Comparison of ENCODE assay signal across 8 mouse cellular contexts in genomic region chr7:3391809-3392208, GRCm38 (mm10). TPM values are rescaled to one million over a fixed set of nuclear protein-coding genes. Genes with fewer than 3 reads are reported as not detected.
A peak's percentile ranks its signal among the peaks of the same experiment; 100 is the strongest.
DNase-seq lines count a peak whose midpoint lies in the region; ATAC-seq and TF ChIP-seq lines count a peak whose summit lies in the region.

No protein-coding gene starts in this region.

- H3K27me3 ChIP-seq in cerebellum, adult 2 months (ENCODE audit: control insufficient read depth, insufficient read depth, low read length) = no peaks in the 10 kb centered on the region
- H3K27me3 ChIP-seq in forebrain, embryonic 12.5 days = no peaks in the 10 kb centered on the region
- H3K27me3 ChIP-seq in midbrain, embryonic 12.5 days = peaks cover 3% of the 10 kb centered on the region; the same call in 1 of the 2 replicates

- H3K4me2 ChIP-seq in forebrain, embryonic 12.5 days = peak overlapping the region; percentile 69
- peak overlapping the region; percentile 70 for H3K4me2 ChIP-seq in midbrain, embryonic 12.5 days (replicated peaks)

- WGBS in cerebellum, adult 2 months = 10% methylated on average over 4 of the region's 4 CpGs
- WGBS in forebrain, embryonic 12.5 days = 10% methylated on average over 4 of the region's 4 CpGs
- WGBS in midbrain, embryonic 12.5 days = 9% methylated on average over 4 of the region's 4 CpGs

- no peaks in the 10 kb centered on the region for H3K9me3 ChIP-seq in forebrain, embryonic 12.5 days
- no peaks in the 10 kb centered on the region for H3K9me3 ChIP-seq in midbrain, embryonic 12.5 days

- peaks cover 17% of the 10 kb centered on the region for H3K36me3 ChIP-seq in forebrain, embryonic 12.5 days (replicated peaks)
- H3K36me3 ChIP-seq in midbrain, embryonic 12.5 days = peaks cover 12% of the 10 kb centered on the region

- H3K4me1 ChIP-seq in cerebellum, adult 2 months (ENCODE audit: control insufficient read depth, insufficient read depth, low read length) = peaks cover 3% of the 10 kb centered on the region; the same call in 1 of the 2 replicates
- peaks cover 31% of the 10 kb centered on the region for H3K4me1 ChIP-seq in forebrain, embryonic 12.5 days
- H3K4me1 ChIP-seq in midbrain, embryonic 12.5 days = peaks cover 34% of the 10 kb centered on the region

- peak; percentile 16 for DNase-seq in kidney, postnatal 10 days
- no peak for DNase-seq in kidney, adult 11 months
- DNase-seq in cerebellum, adult 2 months = peak; percentile 35 to 41
- no peak for DNase-seq in liver
- no peak for DNase-seq in heart, postnatal 14 days

- intact Hi-C loops in heart, postnatal 14 days (cut with DNase I) = no loop called here

- peak overlapping the region; percentile 73; the same call in 1 of the 2 replicates for H3K9ac ChIP-seq in forebrain, embryonic 12.5 days
- peak overlapping the region; percentile 34; the same call in 1 of the 2 replicates for H3K9ac ChIP-seq in midbrain, embryonic 12.5 days (replicated peaks)

- no peak for TF ChIP-seq POLR2A in cerebellum, adult 2 months (IDR thresholded peaks at IDR 0.05; ENCODE audit: borderline replicate concordance, insufficient read depth, low read length)

- H3K4me3 ChIP-seq in cerebellum, adult 2 months (replicated peaks; ENCODE audit: insufficient read depth, low read depth, low read length) = peak overlapping the region; percentile 40
- peak overlapping the region; percentile 47 for H3K4me3 ChIP-seq in forebrain, embryonic 12.5 days (replicated peaks)
- peak overlapping the region; percentile 46 for H3K4me3 ChIP-seq in midbrain, embryonic 12.5 days

- ATAC-seq in forebrain, embryonic 12.5 days (ENCODE audit: low FRiP score) = peak; percentile 51
- ATAC-seq in midbrain, embryonic 12.5 days (ENCODE audit: low FRiP score, low read depth) = peak; percentile 34
- ATAC-seq in megakaryocyte progenitor cell, adult 5-6 weeks (replicated peaks; ENCODE audit: poor library complexity) = no peak

- H3K27ac ChIP-seq in cerebellum, adult 2 months (ENCODE audit: insufficient read depth, low read length) = no peak overlapping the region
- H3K27ac ChIP-seq in forebrain, embryonic 12.5 days = peak overlapping the region; percentile 61; the same call in 1 of the 2 replicates
- no peak overlapping the region; the same call in 1 of the 2 replicates for H3K27ac ChIP-seq in midbrain, embryonic 12.5 days (replicated peaks)

- no peak for TF ChIP-seq CTCF in cerebellum, adult 2 months (IDR thresholded peaks at IDR 0.05; ENCODE audit: borderline replicate concordance, insufficient read depth, low read depth, low read length)

RNA-seq across cellular contexts. Expression of gene Cacng8, which starts 1.3 kb away (rescaled TPM):
- 16.6 and 20.6 TPM in 2 replicates for polyA plus RNA-seq in cerebellum, adult 2 months (2012; rRNA removed)
- polyA plus RNA-seq in forebrain, embryonic 12.5 days (2016; fragmentation: Nextera tagmentation; extraction: Ambion mirVana) = 6.3 and 8.2 TPM in 2 replicates
- 7.4 and 7.9 TPM in 2 replicates for polyA plus RNA-seq in midbrain, embryonic 12.5 days (2016; fragmentation: Nextera tagmentation; extraction: Ambion mirVana)
- not detected for total RNA-seq in heart, postnatal 14 days (2021)
- total RNA-seq in megakaryocyte progenitor cell, adult 5-6 weeks (2015) = not detected in 2 replicates
- total RNA-seq in megakaryocyte progenitor cell, adult 5-6 weeks (2017) = not detected in 2 replicates

RNA-seq across cellular contexts. Expression of gene Cacng6, which starts 32.2 kb away (rescaled TPM):
- 0.05 and 0.13 TPM in 2 replicates for polyA plus RNA-seq in cerebellum, adult 2 months (2012; rRNA removed)
- polyA plus RNA-seq in forebrain, embryonic 12.5 days (2016; fragmentation: Nextera tagmentation; extraction: Ambion mirVana) = 0.10 and 0.22 TPM in 2 replicates
- polyA plus RNA-seq in midbrain, embryonic 12.5 days (2016; fragmentation: Nextera tagmentation; extraction: Ambion mirVana) = 0.20 TPM in 1 of 2 replicates, not detected in the other
- total RNA-seq in heart, postnatal 14 days (2021) = under 1 TPM; 0.72 to 0.95 TPM
- total RNA-seq in megakaryocyte progenitor cell, adult 5-6 weeks (2015) = not detected in 2 replicates
- not detected in 2 replicates for total RNA-seq in megakaryocyte progenitor cell, adult 5-6 weeks (2017)

RNA-seq across cellular contexts. Expression of gene Cacng7, which starts 59.1 kb away (rescaled TPM):
- polyA plus RNA-seq in cerebellum, adult 2 months (2012; rRNA removed) = 278 and 296 TPM in 2 replicates
- polyA plus RNA-seq in forebrain, embryonic 12.5 days (2016; fragmentation: Nextera tagmentation; extraction: Ambion mirVana) = 3.9 and 4.0 TPM in 2 replicates
- 3.5 and 4.2 TPM in 2 replicates for polyA plus RNA-seq in midbrain, embryonic 12.5 days (2016; fragmentation: Nextera tagmentation; extraction: Ambion mirVana)
- 1 to 10 TPM; 5.3 to 5.6 TPM for total RNA-seq in heart, postnatal 14 days (2021)
- not detected in 2 replicates for total RNA-seq in megakaryocyte progenitor cell, adult 5-6 weeks (2015)
- not detected in 2 replicates for total RNA-seq in megakaryocyte progenitor cell, adult 5-6 weeks (2017)

Comparison
In these comparisons a context has a peak if more than half of its experiments do, and no peak if none do; other contexts are left out.
1. DNase-seq: peak in kidney, postnatal 10 days (single experiment) and cerebellum, adult 2 months (2 of 2); none in kidney, adult 11 months (single experiment), liver (single experiment) and heart, postnatal 14 days (0 of 2).
2. RNA of gene Cacng7, which starts 59.1 kb away (polyA plus RNA-seq): 278 to 296 TPM in cerebellum, adult 2 months; 3.5 to 4.2 TPM in midbrain, embryonic 12.5 days and 3.9 to 4.0 TPM in forebrain, embryonic 12.5 days; every median in the first group is over 10 times any median in the second.
3. Peak in every context shown above with its lines, with median percentiles within 50 percentile points of each other: H3K4me3 ChIP-seq.